Mouse (Mus musculus): ENCODE data around the gene 4930404N11Rik. TPM values are rescaled to one million over a fixed set of nuclear protein-coding genes. Genes with fewer than 3 reads are reported as not detected.
A peak's percentile ranks its signal among the peaks of the same experiment; 100 is the strongest.

4930404N11Rik gene
- polyA plus RNA-seq, 1 experiment, result 0.16 TPM

- H3K36me3 ChIP-seq (ENCODE audit: control insufficient read depth, insufficient read depth, low read length), result peaks cover 12% of the 10 kb centered on the region
- DNase-seq, result peak; percentile 88
Measured at GRCm38 (mm10) chr10:81401521-81402226, 36.1 kb upstream of the 4930404N11Rik start.

GRCm38 (mm10) chr10:81401205-81401520 lies 35.5 kb upstream of the 4930404N11Rik start:
- H3K36me3 ChIP-seq (ENCODE audit: control insufficient read depth, insufficient read depth, low read length), result peaks cover 12% of the 10 kb centered on the region
- WGBS, result 39% methylated on average over 10 of the region's 10 CpGs
- DNase-seq, result no peak
- TF ChIP-seq CTCF (conservative IDR thresholded peaks at IDR 0.05; ENCODE audit: insufficient read depth, insufficient read length, low read depth, low read length) (no peak), POLR2A (IDR thresholded peaks at IDR 0.05; ENCODE audit: low read depth, low read length) (no peak)
- H3K4me1 ChIP-seq (ENCODE audit: control insufficient read depth, insufficient read depth, low read length), result peaks cover 19% of the 10 kb centered on the region
- H3K27me3 ChIP-seq (replicated peaks; ENCODE audit: control insufficient read depth, insufficient read depth, low read length), result no peaks in the 10 kb centered on the region
- H3K27ac ChIP-seq (ENCODE audit: insufficient read depth, low read depth, low read length), result peak overlapping the region; percentile 36
- H3K4me3 ChIP-seq (ENCODE audit: insufficient read depth, low read depth, low read length), result no peak overlapping the region

More at GRCm38 (mm10) chr10:81401521-81402226, 36.1 kb upstream of the 4930404N11Rik start:
- Histone ChIP-seq H3K27me3 (replicated peaks; ENCODE audit: control insufficient read depth, insufficient read depth, low read length) (no peaks in the 10 kb centered on the region), H3K4me1 (ENCODE audit: control insufficient read depth, insufficient read depth, low read length) (peaks cover 19% of the 10 kb centered on the region), H3K4me3 (ENCODE audit: insufficient read depth, low read depth, low read length) (no peak overlapping the region), H3K27ac (ENCODE audit: insufficient read depth, low read depth, low read length) (peak overlapping the region; percentile 51)
- WGBS, result 17% methylated on average over 18 of the region's 18 CpGs
- TF ChIP-seq CTCF (conservative IDR thresholded peaks at IDR 0.05; ENCODE audit: insufficient read depth, insufficient read length, low read depth, low read length), result no peak
- TF ChIP-seq POLR2A (IDR thresholded peaks at IDR 0.05; ENCODE audit: low read depth, low read length), result no peak

GRCm38 (mm10) chr10:81400371-81401204 lies 35.0 kb upstream of the 4930404N11Rik start:
- WGBS, result 78% methylated on average over 22 of the region's 22 CpGs
- TF ChIP-seq POLR2A (IDR thresholded peaks at IDR 0.05; ENCODE audit: low read depth, low read length) (no peak), CTCF (conservative IDR thresholded peaks at IDR 0.05; ENCODE audit: insufficient read depth, insufficient read length, low read depth, low read length) (no peak)
- DNase-seq, result no peak
- Histone ChIP-seq H3K27me3 (replicated peaks; ENCODE audit: control insufficient read depth, insufficient read depth, low read length) (no peaks in the 10 kb centered on the region), H3K4me1 (ENCODE audit: control insufficient read depth, insufficient read depth, low read length) (peaks cover 18% of the 10 kb centered on the region), H3K4me3 (ENCODE audit: insufficient read depth, low read depth, low read length) (no peak overlapping the region), H3K36me3 (ENCODE audit: control insufficient read depth, insufficient read depth, low read length) (peaks cover 12% of the 10 kb centered on the region), H3K27ac (ENCODE audit: insufficient read depth, low read depth, low read length) (no peak overlapping the region)

- Histone ChIP-seq H3K27me3 (replicated peaks; ENCODE audit: control insufficient read depth, insufficient read depth, low read length) (no peaks in the 10 kb centered on the region), H3K4me1 (ENCODE audit: control insufficient read depth, insufficient read depth, low read length) (peaks cover 16% of the 10 kb centered on the region), H3K27ac (ENCODE audit: insufficient read depth, low read depth, low read length) (no peak overlapping the region), H3K36me3 (ENCODE audit: control insufficient read depth, insufficient read depth, low read length) (peaks cover 12% of the 10 kb centered on the region), H3K4me3 (ENCODE audit: insufficient read depth, low read depth, low read length) (no peak overlapping the region)
- TF ChIP-seq POLR2A (IDR thresholded peaks at IDR 0.05; ENCODE audit: low read depth, low read length) (no peak), CTCF (conservative IDR thresholded peaks at IDR 0.05; ENCODE audit: insufficient read depth, insufficient read length, low read depth, low read length) (no peak)
- WGBS, result 86% methylated on average over 18 of the region's 18 CpGs
- no peak for DNase-seq
Measured at GRCm38 (mm10) chr10:81399798-81400308, 34.2 kb upstream of the 4930404N11Rik start.

- DNase-seq, result no peak
- no peak overlapping the region for H3K4me3 ChIP-seq (ENCODE audit: insufficient read depth, low read depth, low read length)
- H3K27ac ChIP-seq (ENCODE audit: insufficient read depth, low read depth, low read length), result no peak overlapping the region
- TF ChIP-seq POLR2A (IDR thresholded peaks at IDR 0.05; ENCODE audit: low read depth, low read length) (no peak), CTCF (conservative IDR thresholded peaks at IDR 0.05; ENCODE audit: insufficient read depth, insufficient read length, low read depth, low read length) (no peak)
- H3K27me3 ChIP-seq (replicated peaks; ENCODE audit: control insufficient read depth, insufficient read depth, low read length), result no peaks in the 10 kb centered on the region
- H3K36me3 ChIP-seq (ENCODE audit: control insufficient read depth, insufficient read depth, low read length), result peaks cover 10% of the 10 kb centered on the region
- peaks cover 16% of the 10 kb centered on the region for H3K4me1 ChIP-seq (ENCODE audit: control insufficient read depth, insufficient read depth, low read length)
- 82% methylated on average over 5 of the region's 5 CpGs for WGBS
Measured at GRCm38 (mm10) chr10:81399296-81399695, 33.7 kb upstream of the 4930404N11Rik start.

GRCm38 (mm10) chr10:81396749-81397148 lies 31.1 kb upstream of the 4930404N11Rik start:
- Histone ChIP-seq H3K4me1 (ENCODE audit: control insufficient read depth, insufficient read depth, low read length) (peaks cover 20% of the 10 kb centered on the region; the same call in 1 of the 2 replicates), H3K27ac (ENCODE audit: insufficient read depth, low read depth, low read length) (no peak overlapping the region), H3K4me3 (ENCODE audit: insufficient read depth, low read depth, low read length) (no peak overlapping the region), H3K27me3 (replicated peaks; ENCODE audit: control insufficient read depth, insufficient read depth, low read length) (no peaks in the 10 kb centered on the region), H3K36me3 (ENCODE audit: control insufficient read depth, insufficient read depth, low read length) (peaks cover 9% of the 10 kb centered on the region)
- WGBS, result 86% methylated on average over 5 of the region's 5 CpGs
- no peak for DNase-seq
- TF ChIP-seq CTCF (conservative IDR thresholded peaks at IDR 0.05; ENCODE audit: insufficient read depth, insufficient read length, low read depth, low read length) (no peak), POLR2A (IDR thresholded peaks at IDR 0.05; ENCODE audit: low read depth, low read length) (no peak)

- no peak overlapping the region for H3K4me3 ChIP-seq (ENCODE audit: insufficient read depth, low read depth, low read length)
- no peak overlapping the region for H3K27ac ChIP-seq (ENCODE audit: insufficient read depth, low read depth, low read length)
- TF ChIP-seq POLR2A (IDR thresholded peaks at IDR 0.05; ENCODE audit: low read depth, low read length), result no peak
- no peak for TF ChIP-seq CTCF (conservative IDR thresholded peaks at IDR 0.05; ENCODE audit: insufficient read depth, insufficient read length, low read depth, low read length)
- H3K4me1 ChIP-seq (ENCODE audit: control insufficient read depth, insufficient read depth, low read length), result peaks cover 14% of the 10 kb centered on the region; the same call in 1 of the 2 replicates
- peaks cover 9% of the 10 kb centered on the region for H3K36me3 ChIP-seq (ENCODE audit: control insufficient read depth, insufficient read depth, low read length)
- WGBS, result 82% methylated on average over 4 of the region's 4 CpGs
- H3K27me3 ChIP-seq (replicated peaks; ENCODE audit: control insufficient read depth, insufficient read depth, low read length), result no peaks in the 10 kb centered on the region
- DNase-seq, result no peak
Measured at GRCm38 (mm10) chr10:81395865-81396264, 30.2 kb upstream of the 4930404N11Rik start.

Data from kidney, adult 2 months (tissue).